Mouse (Mus musculus) cerebellum, adult 2 months (tissue): ENCODE data around the gene A830031A19Rik.

Experiments
- CTCF ChIP-seq: fragments of 200-500 bp; IDR thresholded peaks from 2 replicates; pipeline ENCODE4 v1.5.1; 2011; ENCODE audit warnings: low read depth, mild to moderate bottlenecking, control low read depth, low read length, moderate library complexity, borderline replicate concordance; ENCODE audit not compliant: insufficient read depth
- POLR2A ChIP-seq: fragments of 200-500 bp; IDR thresholded peaks from 2 replicates; pipeline ENCODE4 v1.6.1; 2011; ENCODE audit warnings: low read length, control low read depth, borderline replicate concordance; ENCODE audit not compliant: insufficient read depth

- TF ChIP-seq CTCF (no peak), POLR2A (no peak)
These were observed 74.2 kb downstream of the A830031A19Rik start for GRCm38 (mm10) chr11:24000675-24001074.
